Mouse (Mus musculus) heart, embryonic 14.5 days (tissue): ENCODE measurements around the gene Map1lc3b. TPM values are rescaled to one million over a fixed set of nuclear protein-coding genes. Genes with fewer than 3 reads are reported as not detected.

Source experiments
- ATAC-seq: fragments of 200-750 bp; cut with Nextera tagmentation; 2 replicates; pipeline ENCODE4 v1.8.0; 2017; ENCODE audit warnings: low read depth, moderate TSS enrichment; ENCODE audit not compliant: insufficient number of reproducible peaks, insufficient read depth, low FRiP score
- H3K27ac ChIP-seq, 2 experiments: fragments of 200-500 bp in 1 of 2; fragments of 300-500 bp in 1 of 2; sonication (generic) in 1 of 2; replicated peaks in 1 of 2; 2 replicates each; pipeline ENCODE4 v1.5.1; 2012 to 2014; ENCODE audit warnings: low read depth in 2 of 2, low read length in 2 of 2, control low read depth in 1 of 2, mild to moderate bottlenecking in 1 of 2, mixed read lengths in 1 of 2; ENCODE audit not compliant: control insufficient read depth in 1 of 2, insufficient read depth in 1 of 2
- H3K27me3 ChIP-seq: fragments of 300-500 bp; sonication (generic); 2 replicates; pipeline ENCODE4 v1.6.1; 2014; ENCODE audit warnings: mild to moderate bottlenecking, low read length, control low read depth; ENCODE audit not compliant: control insufficient read depth, insufficient read depth
- H3K36me3 ChIP-seq: fragments of 300-500 bp; sonication (generic); 2 replicates; pipeline ENCODE4 v1.6.1; 2014; ENCODE audit warnings: mild to moderate bottlenecking, control low read depth, low read length, mixed read lengths; ENCODE audit not compliant: control insufficient read depth, insufficient read depth
- H3K4me1 ChIP-seq, 2 experiments: fragments of 200-500 bp in 1 of 2; fragments of 300-500 bp in 1 of 2; sonication (generic) in 1 of 2; 2 replicates each; pipeline ENCODE4 v1.6.1; 2012 to 2014; ENCODE audit warnings: low read length in 2 of 2, control low read depth in 1 of 2, mixed read lengths in 1 of 2; ENCODE audit not compliant: control insufficient read depth in 2 of 2, insufficient read depth in 2 of 2
- H3K4me2 ChIP-seq: fragments of 300-500 bp; sonication (generic); 2 replicates; pipeline ENCODE4 v1.6.1; 2014; ENCODE audit warnings: mild to moderate bottlenecking, low read length
- H3K4me3 ChIP-seq, 2 experiments: fragments of 200-500 bp in 1 of 2; fragments of 300-500 bp in 1 of 2; sonication (generic) in 1 of 2; 2 replicates each; pipeline ENCODE4 v1.5.1; 2012 to 2014; ENCODE audit warnings: low read length in 2 of 2, mild to moderate bottlenecking in 2 of 2, control low read depth in 1 of 2, low read depth in 1 of 2, moderate library complexity in 1 of 2; ENCODE audit not compliant: control insufficient read depth in 1 of 2, insufficient read depth in 1 of 2
- H3K9ac ChIP-seq: fragments of 300-500 bp; sonication (generic); 2 replicates; pipeline ENCODE4 v1.6.1; 2014; ENCODE audit warnings: mild to moderate bottlenecking, low read length
- H3K9me3 ChIP-seq: fragments of 300-500 bp; sonication (generic); 2 replicates; pipeline ENCODE4 v1.6.1; 2016; ENCODE audit warnings: low read length, control low read depth; ENCODE audit not compliant: control insufficient read depth
- WGBS: fragments of 180-500 bp; shearing (Covaris S2); extraction: QIAGEN DNeasy Blood & Tissue Kit; methylation state at CpG from one replicate; pipeline ENCODE4 v1.1.7; 2014; 5-methylcytosine and 5-hydroxymethylcytosine counted together
- polyA plus RNA-seq: library from polyadenylated mRNA; unstranded; fragments of >200 nt; fragmentation: Nextera tagmentation; extraction: Ambion mirVana; gene quantifications from 2 replicates; pipeline ENCODE4 v1.2.1, GENCODE M21; 2014

The Map1lc3b gene
- polyA plus RNA-seq, 1 experiment from 2014 or later, result 267 TPM

DNA sequence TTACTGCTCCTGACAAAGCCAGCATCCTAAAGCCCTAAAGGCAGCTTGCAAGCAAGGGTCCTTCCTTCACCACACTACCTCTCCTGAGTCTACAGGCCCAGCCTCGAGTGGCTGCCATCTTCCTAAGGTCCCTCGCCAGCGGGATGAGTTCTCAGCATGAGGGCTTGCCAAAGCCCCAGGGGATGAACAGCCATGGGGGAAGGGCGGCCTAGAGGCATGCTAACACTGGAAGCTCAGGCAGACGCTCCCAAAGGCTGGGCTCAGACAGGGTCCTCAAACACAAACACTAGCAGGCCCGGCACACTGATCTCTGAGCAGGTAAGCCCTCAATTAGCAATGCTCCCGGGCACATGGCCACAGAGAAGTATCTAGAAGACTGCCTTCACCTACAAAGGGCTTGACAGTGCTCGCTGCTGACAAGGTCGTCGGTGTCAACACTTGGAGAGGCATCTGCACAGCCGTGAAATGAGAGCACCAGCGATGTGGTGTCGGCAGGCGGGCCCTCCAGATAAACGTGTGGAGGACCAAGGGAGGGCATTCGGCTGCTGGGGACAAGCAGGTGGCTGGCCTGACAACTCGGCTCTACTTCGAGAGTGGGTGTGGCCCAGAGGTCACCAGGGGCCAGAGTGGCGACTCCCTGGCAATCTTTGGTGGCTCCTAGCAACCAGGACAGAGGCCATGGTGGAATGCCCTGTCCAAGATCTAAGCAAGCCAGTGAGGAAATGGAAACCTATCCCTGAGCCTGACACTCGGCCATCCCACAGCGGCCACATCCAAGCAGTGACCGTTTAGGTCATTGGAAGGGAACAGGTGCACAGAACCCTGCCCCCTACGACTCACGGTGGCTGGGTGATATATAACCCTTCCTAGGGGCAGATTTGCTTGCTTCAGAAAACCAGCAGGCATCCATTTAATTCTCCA is 38.8 kb upstream of the Map1lc3b start:
- no peaks in the 10 kb centered on the region for H3K27me3 ChIP-seq
- no peak for ATAC-seq
- no peak overlapping the region for H3K4me3 ChIP-seq
- no peak overlapping the region for H3K9ac ChIP-seq
- H3K4me2 ChIP-seq, result no peak overlapping the region
- peaks cover 3 to 16% of the 10 kb centered on the region in 2 experiments; a peak in 1 of 4 replicates for H3K4me1 ChIP-seq
- no peaks in the 10 kb centered on the region for H3K9me3 ChIP-seq
- peaks cover 52% of the 10 kb centered on the region for H3K36me3 ChIP-seq
- 48% methylated on average over 24 of the region's 24 CpGs for WGBS
- no peak overlapping the region for H3K27ac ChIP-seq

GRCm38 (mm10) chr8:121552506-121552905 is 37.7 kb upstream of the Map1lc3b start:
- 88% methylated on average over 8 of the region's 9 CpGs for WGBS
- no peak for ATAC-seq
- H3K36me3 ChIP-seq, result peaks cover 52% of the 10 kb centered on the region

GRCm38 (mm10) chr8:121553831-121554475 is 36.2 kb upstream of the Map1lc3b start:
- no peak for ATAC-seq
- Histone ChIP-seq H3K4me2 (no peak overlapping the region), H3K4me1 (peaks cover 3 to 13% of the 10 kb centered on the region in 2 experiments; a peak in 1 of 4 replicates), H3K9ac (no peak overlapping the region), H3K9me3 (no peaks in the 10 kb centered on the region), H3K36me3 (peaks cover 64% of the 10 kb centered on the region), H3K4me3 (no peak overlapping the region), H3K27me3 (no peaks in the 10 kb centered on the region), H3K27ac (no peak overlapping the region)
- 93% methylated on average over 32 of the region's 32 CpGs for WGBS

More at GRCm38 (mm10) chr8:121552506-121552905, 37.7 kb upstream of the Map1lc3b start:
- Histone ChIP-seq H3K4me2 (no peak overlapping the region), H3K4me1 (peaks cover 3 to 13% of the 10 kb centered on the region in 2 experiments; a peak in 1 of 4 replicates), H3K27me3 (no peaks in the 10 kb centered on the region), H3K9me3 (no peaks in the 10 kb centered on the region), H3K27ac (no peak overlapping the region), H3K4me3 (no peak overlapping the region), H3K9ac (no peak overlapping the region)

GRCm38 (mm10) chr8:121557746-121558145 is 32.4 kb upstream of the Map1lc3b start:
- ATAC-seq, result no peak
- Histone ChIP-seq H3K9ac (no peak overlapping the region), H3K27ac (no peak overlapping the region), H3K4me2 (no peak overlapping the region), H3K9me3 (no peaks in the 10 kb centered on the region), H3K4me1 (peaks cover 4 to 5% of the 10 kb centered on the region in 2 experiments; a peak in 2 of 4 replicates), H3K27me3 (no peaks in the 10 kb centered on the region), H3K36me3 (peaks cover 54% of the 10 kb centered on the region), H3K4me3 (no peak overlapping the region)
- 87% methylated on average over 11 of the region's 11 CpGs for WGBS

DNA sequence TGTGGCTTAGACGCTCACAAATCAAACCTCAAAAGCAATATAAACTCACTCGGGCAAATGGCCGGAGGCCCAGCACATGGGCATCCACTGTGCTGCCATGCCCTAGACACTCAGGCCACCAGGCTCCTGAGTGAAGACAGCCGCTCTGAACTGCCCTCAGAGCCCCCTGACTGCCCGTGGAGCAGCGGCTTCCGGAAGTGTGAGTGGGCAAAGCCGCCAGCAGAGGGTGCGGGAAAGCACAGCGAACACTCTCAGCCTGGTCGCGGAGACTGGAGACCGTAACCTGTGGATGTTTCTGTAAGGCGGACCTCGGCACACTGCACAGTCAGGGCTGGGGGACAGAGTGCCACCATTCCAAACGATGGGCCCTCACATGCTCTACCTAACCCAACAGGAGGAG is 31.6 kb upstream of the Map1lc3b start:
- Histone ChIP-seq H3K9ac (no peak overlapping the region), H3K4me3 (no peak overlapping the region), H3K36me3 (peaks cover 46% of the 10 kb centered on the region), H3K4me1 (peaks cover 11 to 13% of the 10 kb centered on the region in 2 experiments; a peak in 3 of 4 replicates), H3K4me2 (no peak overlapping the region), H3K9me3 (no peaks in the 10 kb centered on the region), H3K27me3 (no peaks in the 10 kb centered on the region), H3K27ac (no peak overlapping the region)
- 88% methylated on average over 16 of the region's 16 CpGs for WGBS
- no peak for ATAC-seq

DNA sequence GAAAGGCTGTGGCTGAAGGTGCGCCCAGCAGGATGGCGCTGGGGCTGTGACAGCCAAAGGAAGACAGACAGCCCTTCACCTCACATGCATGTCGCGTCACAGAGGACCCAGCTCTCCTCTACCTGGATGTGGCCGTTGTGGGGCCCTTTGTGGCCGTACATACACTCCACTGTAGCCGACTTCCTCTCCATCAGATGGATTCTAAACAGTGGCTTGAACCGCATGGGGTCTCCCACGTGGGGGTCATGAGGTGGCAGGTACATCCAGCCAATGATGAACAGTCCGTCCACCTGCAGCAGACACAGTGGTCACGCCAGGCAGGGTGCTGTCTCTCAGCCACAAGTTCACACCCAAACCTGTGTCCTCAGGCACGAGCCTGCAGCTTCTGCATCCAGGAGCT is 30.4 kb upstream of the Map1lc3b start:
- H3K27me3 ChIP-seq, result no peaks in the 10 kb centered on the region
- H3K4me2 ChIP-seq, result no peak overlapping the region
- H3K27ac ChIP-seq, result no peak overlapping the region
- 92% methylated on average over 12 of the region's 12 CpGs for WGBS
- no peak overlapping the region for H3K4me3 ChIP-seq
- H3K36me3 ChIP-seq, result peaks cover 33% of the 10 kb centered on the region
- ATAC-seq, result no peak
- H3K9ac ChIP-seq, result no peak overlapping the region
- H3K9me3 ChIP-seq, result no peaks in the 10 kb centered on the region
- H3K4me1 ChIP-seq, result peaks cover 11 to 14% of the 10 kb centered on the region in 2 experiments; a peak in 3 of 4 replicates

GRCm38 (mm10) chr8:121560432-121561100 is 29.6 kb upstream of the Map1lc3b start:
- no peak overlapping the region for H3K4me3 ChIP-seq
- 92% methylated on average over 7 of the region's 7 CpGs for WGBS
- H3K27me3 ChIP-seq, result no peaks in the 10 kb centered on the region
- peaks cover 11 to 14% of the 10 kb centered on the region in 2 experiments; a peak in 3 of 4 replicates for H3K4me1 ChIP-seq
- H3K4me2 ChIP-seq, result no peak overlapping the region
- H3K9ac ChIP-seq, result no peak overlapping the region
- peaks cover 27% of the 10 kb centered on the region; the same call in 1 of the 2 replicates for H3K36me3 ChIP-seq
- ATAC-seq, result no peak
- H3K9me3 ChIP-seq, result no peaks in the 10 kb centered on the region
- no peak overlapping the region for H3K27ac ChIP-seq
